ENCODE assay signal across 7 mouse cellular contexts in genomic region chr10:99108431-99108982, GRCm38 (mm10). TPM values are rescaled to one million over a fixed set of nuclear protein-coding genes. Genes with fewer than 3 reads are reported as not detected.
DNase-seq lines count a peak whose midpoint lies in the region; ATAC-seq lines count a peak whose summit lies in the region.

No protein-coding gene starts in this region.

- peak overlapping the region; percentile 97 for H3K4me2 ChIP-seq in lung, embryonic 16.5 days (ENCODE audit: low read depth, low read length)
- H3K4me2 ChIP-seq in embryonic facial prominence, embryonic 11.5 days (ENCODE audit: low read depth, low read length), result peak overlapping the region; percentile 94
- peak overlapping the region; percentile 96 for H3K4me2 ChIP-seq in intestine, embryonic 16.5 days (ENCODE audit: low read depth, low read length)
- H3K4me2 ChIP-seq in neural tube, embryonic 15.5 days, result peak overlapping the region; percentile 90

- H3K9ac ChIP-seq in lung, embryonic 16.5 days (ENCODE audit: low read length), result peak overlapping the region; percentile 96
- peak overlapping the region; percentile 73 for H3K9ac ChIP-seq in embryonic facial prominence, embryonic 11.5 days (replicated peaks; ENCODE audit: low read length)
- peak overlapping the region; percentile 93 for H3K9ac ChIP-seq in intestine, embryonic 16.5 days (ENCODE audit: low read depth, low read length)
- peak overlapping the region; percentile 89 for H3K9ac ChIP-seq in neural tube, embryonic 15.5 days (replicated peaks)

- no peaks in the 10 kb centered on the region for H3K27me3 ChIP-seq in lung, embryonic 16.5 days (ENCODE audit: control insufficient read depth, insufficient read depth, low read depth, low read length)
- H3K27me3 ChIP-seq in embryonic facial prominence, embryonic 11.5 days (ENCODE audit: control insufficient read depth, insufficient read depth, low read length), result no peaks in the 10 kb centered on the region
- H3K27me3 ChIP-seq in intestine, embryonic 16.5 days (replicated peaks; ENCODE audit: control insufficient read depth, insufficient read depth, low read length), result no peaks in the 10 kb centered on the region
- no peaks in the 10 kb centered on the region for H3K27me3 ChIP-seq in neural tube, embryonic 15.5 days (replicated peaks)

- H3K36me3 ChIP-seq in lung, embryonic 16.5 days (ENCODE audit: control insufficient read depth, insufficient read depth, low read length), result peaks cover 21% of the 10 kb centered on the region
- H3K36me3 ChIP-seq in embryonic facial prominence, embryonic 11.5 days (replicated peaks; ENCODE audit: control insufficient read depth, insufficient read depth, low read depth, low read length), result peaks cover 3% of the 10 kb centered on the region
- H3K36me3 ChIP-seq in intestine, embryonic 16.5 days (ENCODE audit: control insufficient read depth, insufficient read depth, low read length), result peaks cover 15% of the 10 kb centered on the region
- peaks cover 10% of the 10 kb centered on the region for H3K36me3 ChIP-seq in neural tube, embryonic 15.5 days

- H3K4me1 ChIP-seq in lung, embryonic 16.5 days (replicated peaks; ENCODE audit: control insufficient read depth, insufficient read depth, low read length), result peaks cover 18% of the 10 kb centered on the region
- no peaks in the 10 kb centered on the region for H3K4me1 ChIP-seq in embryonic facial prominence, embryonic 11.5 days (ENCODE audit: control insufficient read depth, insufficient read depth, low read length)
- H3K4me1 ChIP-seq in intestine, embryonic 16.5 days (ENCODE audit: control insufficient read depth, insufficient read depth, low read length), result peaks cover 7% of the 10 kb centered on the region
- H3K4me1 ChIP-seq in neural tube, embryonic 15.5 days, result peaks cover 40% of the 10 kb centered on the region

- no peak for DNase-seq in lung, postnatal 25 days (ENCODE audit: low spot score)
- DNase-seq in embryonic facial prominence, embryonic 11.5 days (ENCODE audit: low spot score), result no peak
- DNase-seq in gastrocnemius, postnatal 10 days, result no peak

- H3K4me3 ChIP-seq in lung, embryonic 16.5 days (ENCODE audit: low read length), result peak overlapping the region; percentile 99
- peak overlapping the region; percentile 97 for H3K4me3 ChIP-seq in embryonic facial prominence, embryonic 11.5 days (ENCODE audit: low read depth, low read length)
- peak overlapping the region; percentile 95 for H3K4me3 ChIP-seq in intestine, embryonic 16.5 days (ENCODE audit: low read length)
- H3K4me3 ChIP-seq in neural tube, embryonic 15.5 days (replicated peaks), result peak overlapping the region; percentile 85

- WGBS in lung, embryonic 16.5 days, result 28% methylated on average over 12 of the region's 12 CpGs
- 37% methylated on average over 12 of the region's 12 CpGs for WGBS in embryonic facial prominence, embryonic 11.5 days
- WGBS in intestine, embryonic 16.5 days, result 29% methylated on average over 12 of the region's 12 CpGs
- WGBS in neural tube, embryonic 15.5 days, result 44% methylated on average over 12 of the region's 12 CpGs

- ATAC-seq in lung, embryonic 16.5 days (ENCODE audit: low read depth), result no peak
- ATAC-seq in embryonic facial prominence, embryonic 11.5 days (replicated peaks; ENCODE audit: insufficient number of reproducible peaks, low FRiP score, low TSS enrichment, low read depth), result no peak
- ATAC-seq in intestine, embryonic 16.5 days, result no peak
- ATAC-seq in neural tube, embryonic 15.5 days (ENCODE audit: low FRiP score), result no peak
- ATAC-seq in cerebellum, adult (ENCODE audit: insufficient number of reproducible peaks, low FRiP score, low TSS enrichment), result no peak; the same call in 1 of the 2 replicates

- H3K27ac ChIP-seq in lung, embryonic 16.5 days (ENCODE audit: low read length), result peak overlapping the region; percentile 74
- H3K27ac ChIP-seq in embryonic facial prominence, embryonic 11.5 days (replicated peaks; ENCODE audit: low read depth, low read length), result 0 out of 2 replicates have a peak overlapping the region, but pooled peaks have one; percentile 25
- H3K27ac ChIP-seq in intestine, embryonic 16.5 days (ENCODE audit: low read length), result peak overlapping the region; percentile 87
- H3K27ac ChIP-seq in neural tube, embryonic 15.5 days (replicated peaks), result no peak overlapping the region

- H3K9me3 ChIP-seq in lung, embryonic 16.5 days (ENCODE audit: control insufficient read depth, low read length), result peaks cover 6% of the 10 kb centered on the region; the same call in 1 of the 2 replicates
- H3K9me3 ChIP-seq in embryonic facial prominence, embryonic 11.5 days (replicated peaks; ENCODE audit: control insufficient read depth, low read length), result no peaks in the 10 kb centered on the region
- H3K9me3 ChIP-seq in intestine, embryonic 16.5 days (ENCODE audit: control insufficient read depth, low read length), result peaks cover 3% of the 10 kb centered on the region; the same call in 1 of the 2 replicates
- H3K9me3 ChIP-seq in neural tube, embryonic 15.5 days (replicated peaks), result no peaks in the 10 kb centered on the region

RNA-seq across cellular contexts. Expression of gene Galnt4, which starts 0.5 kb away (rescaled TPM):
- polyA plus RNA-seq in lung, embryonic 16.5 days (2015; fragmentation: Nextera tagmentation; extraction: Ambion mirVana), result 15.1 and 17.1 TPM in 2 replicates
- polyA plus RNA-seq in embryonic facial prominence, embryonic 11.5 days (2014; fragmentation: Nextera tagmentation; extraction: Ambion mirVana), result 6.7 and 7.3 TPM in 2 replicates
- 19.3 and 21.6 TPM in 2 replicates for polyA plus RNA-seq in intestine, embryonic 16.5 days (2015; fragmentation: Nextera tagmentation; extraction: Ambion mirVana)
- 2.7 and 4.2 TPM in 2 replicates for polyA plus RNA-seq in neural tube, embryonic 15.5 days (2015; fragmentation: Nextera tagmentation; extraction: Ambion mirVana)
- 1 to 10 TPM; 5.0 to 6.0 TPM for total RNA-seq in gastrocnemius, postnatal 10 days (2021)

RNA-seq across cellular contexts. Expression of gene Poc1b, which starts 1.7 kb away (rescaled TPM):
- 17.3 and 22.7 TPM in 2 replicates for polyA plus RNA-seq in lung, embryonic 16.5 days (2015; fragmentation: Nextera tagmentation; extraction: Ambion mirVana)
- polyA plus RNA-seq in embryonic facial prominence, embryonic 11.5 days (2014; fragmentation: Nextera tagmentation; extraction: Ambion mirVana), result 40.0 and 42.0 TPM in 2 replicates
- 20.1 and 20.5 TPM in 2 replicates for polyA plus RNA-seq in intestine, embryonic 16.5 days (2015; fragmentation: Nextera tagmentation; extraction: Ambion mirVana)
- polyA plus RNA-seq in neural tube, embryonic 15.5 days (2015; fragmentation: Nextera tagmentation; extraction: Ambion mirVana), result 9.3 and 14.1 TPM in 2 replicates
- total RNA-seq in gastrocnemius, postnatal 10 days (2021), result 1 to 10 TPM; 5.7 to 8.8 TPM

RNA-seq across cellular contexts. Expression of gene Phxr2, which starts 17.6 kb away (rescaled TPM):
- polyA plus RNA-seq in lung, embryonic 16.5 days (2015; fragmentation: Nextera tagmentation; extraction: Ambion mirVana), result not detected in 2 replicates
- not detected in 2 replicates for polyA plus RNA-seq in embryonic facial prominence, embryonic 11.5 days (2014; fragmentation: Nextera tagmentation; extraction: Ambion mirVana)
- polyA plus RNA-seq in intestine, embryonic 16.5 days (2015; fragmentation: Nextera tagmentation; extraction: Ambion mirVana), result not detected in 2 replicates
- not detected in 2 replicates for polyA plus RNA-seq in neural tube, embryonic 15.5 days (2015; fragmentation: Nextera tagmentation; extraction: Ambion mirVana)
- not detected for total RNA-seq in gastrocnemius, postnatal 10 days (2021)
